Mouse (Mus musculus) T-helper 1 cell (primary cell): ENCODE data around the gene Gli1.

Source experiments
- in situ Hi-C: fragments of 300-600 bp; cut with MboI, MseI; formaldehyde crosslinking; loops from one replicate; pipeline ENCODE4 v1.15.1; 2025; ENCODE audit warnings: high pct_unique_total_duplicates

Gli1 gene

DNA sequence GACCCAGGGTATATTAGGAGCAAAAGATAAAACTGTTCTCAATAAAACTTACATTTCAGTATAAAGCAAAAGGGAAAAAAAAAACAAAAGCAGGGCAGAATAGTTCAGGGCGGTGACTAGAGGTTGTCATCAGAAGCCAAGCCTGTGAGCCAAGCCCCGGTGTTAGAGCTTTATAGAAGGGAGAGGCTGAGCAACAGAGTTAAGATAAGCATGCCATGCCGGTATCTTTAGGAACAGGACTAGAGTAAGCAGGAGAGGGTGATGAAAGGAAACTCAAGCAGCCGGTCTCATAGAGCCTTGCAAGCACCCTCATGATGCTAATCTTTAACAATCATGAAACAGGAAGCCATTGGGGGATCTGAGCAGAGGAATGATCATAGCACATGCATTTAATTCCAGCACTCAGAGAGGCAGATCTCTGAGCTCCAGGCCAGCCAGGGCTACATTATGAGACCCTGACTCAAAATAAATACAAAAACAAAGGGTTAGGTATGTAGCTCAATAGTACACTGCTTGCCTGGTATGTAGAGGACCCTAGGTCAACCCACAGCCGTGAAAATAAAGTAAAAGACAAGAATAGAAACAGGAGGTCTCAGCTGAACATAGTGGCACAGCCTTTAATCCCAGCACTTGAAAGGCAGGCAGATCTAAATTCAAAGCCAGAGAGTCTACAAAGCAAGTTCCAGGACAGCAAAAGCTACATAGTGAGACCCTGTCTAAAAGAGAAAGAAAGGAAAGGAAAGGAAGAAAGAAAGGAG is 49.7 kb downstream of the Gli1 start:
- in situ Hi-C loops = no loop called here

DNA sequence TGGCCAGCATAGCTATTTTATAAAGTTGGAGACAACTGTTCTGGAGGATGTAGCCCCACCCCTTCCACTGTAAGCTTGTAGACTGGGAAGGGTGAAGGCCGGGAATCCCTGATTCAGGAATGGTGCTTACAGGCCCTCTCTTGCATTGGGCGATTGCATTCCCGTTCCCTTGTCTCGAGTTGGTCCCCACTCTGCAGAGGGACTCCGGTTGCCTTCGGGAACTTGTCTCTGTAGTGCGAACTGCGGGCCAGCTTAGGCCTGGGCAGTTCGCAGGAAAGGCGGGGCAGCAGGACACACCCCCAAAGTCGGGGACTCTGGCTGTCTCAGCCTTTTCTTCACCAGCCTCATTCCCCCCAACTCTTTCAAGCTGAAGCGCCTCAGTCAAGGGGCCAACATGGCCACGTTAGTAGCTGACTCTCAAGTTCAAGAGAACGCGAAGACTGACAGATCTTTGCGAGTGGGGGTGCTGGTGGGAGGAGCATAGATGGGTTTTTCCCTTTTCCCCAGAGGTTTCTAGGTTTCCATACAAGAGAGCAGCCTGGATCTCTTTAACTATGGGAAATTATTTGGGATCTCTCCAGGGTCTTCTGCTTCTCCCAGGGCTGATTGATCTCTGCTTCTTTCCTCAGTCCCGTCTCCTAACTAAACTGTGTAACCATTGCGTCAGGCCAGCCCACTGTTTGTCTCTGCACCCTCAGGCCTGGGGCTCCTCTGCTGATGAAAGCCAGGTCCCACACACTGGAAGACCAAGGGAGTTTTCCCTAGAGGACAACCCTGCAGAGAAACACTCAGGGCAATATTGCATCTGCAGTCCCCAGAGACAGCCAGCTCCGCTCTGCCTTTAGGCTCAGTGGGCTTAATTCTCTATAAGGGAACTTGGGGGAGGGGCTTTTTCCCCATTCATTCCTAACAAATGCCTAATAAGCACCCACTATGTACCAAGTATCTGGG is 50.6 kb downstream of the Gli1 start:
- in situ Hi-C loops = no loop called here

DNA sequence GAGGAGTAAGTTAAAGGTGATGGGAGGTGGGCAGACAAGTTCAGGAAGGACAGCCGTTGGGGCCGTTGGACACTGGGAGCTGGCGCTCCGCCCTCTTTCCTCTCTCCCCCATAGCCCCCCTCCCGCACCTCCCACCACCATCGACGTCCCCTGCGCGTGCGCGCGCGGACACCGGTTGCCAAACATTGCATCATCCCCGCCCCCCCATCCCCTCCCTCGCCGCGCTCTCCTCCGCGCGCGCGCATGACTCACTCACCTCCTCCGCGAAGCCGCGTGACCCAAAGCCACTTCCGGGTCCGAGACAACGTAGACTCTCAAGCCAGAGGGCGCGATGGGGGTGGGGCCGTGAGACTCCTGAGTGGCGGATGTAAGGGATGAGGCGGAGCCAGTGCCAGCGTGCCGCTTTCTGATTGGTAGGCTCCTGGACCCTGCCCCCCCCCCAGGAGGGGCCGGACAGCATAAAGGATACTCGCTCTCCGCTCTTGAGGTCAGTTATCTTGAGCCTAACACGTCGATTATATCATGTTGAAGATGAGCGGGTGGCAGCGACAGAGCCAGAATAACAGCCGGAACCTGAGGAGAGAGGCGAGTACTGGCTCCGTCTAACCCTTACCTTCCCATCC is 51.4 kb downstream of the Gli1 start:
- in situ Hi-C loops = no loop called here

DNA sequence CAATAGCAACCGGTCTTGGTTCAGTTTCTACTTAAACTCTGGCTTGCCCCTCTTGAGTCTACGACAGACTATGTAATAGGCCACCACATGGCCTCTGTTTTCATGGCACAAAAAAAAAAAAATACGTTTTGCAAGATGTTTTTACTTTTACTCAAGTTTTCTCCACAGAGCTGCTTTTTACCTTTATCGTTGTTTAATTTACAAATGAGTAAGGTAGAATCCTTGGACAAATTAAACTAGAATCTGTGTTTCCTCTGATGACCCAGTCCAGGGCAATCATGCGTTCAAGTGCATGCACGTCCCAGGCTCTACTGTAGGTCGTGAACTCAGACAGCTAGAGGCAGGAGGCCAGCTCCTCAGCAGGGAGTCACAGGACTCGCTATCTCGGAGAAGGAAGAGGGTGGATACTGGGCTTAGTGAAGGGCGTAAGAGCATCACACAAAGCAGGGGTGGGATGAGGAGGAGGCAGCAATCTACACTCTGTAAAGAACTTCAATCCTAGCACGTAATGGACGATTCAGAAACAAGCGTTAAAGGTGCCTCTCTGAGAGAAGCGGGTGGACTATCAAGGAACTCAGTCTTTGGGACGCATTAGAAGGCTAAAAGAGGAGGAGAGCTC is 52.1 kb downstream of the Gli1 start:
- in situ Hi-C loops = no loop called here

DNA sequence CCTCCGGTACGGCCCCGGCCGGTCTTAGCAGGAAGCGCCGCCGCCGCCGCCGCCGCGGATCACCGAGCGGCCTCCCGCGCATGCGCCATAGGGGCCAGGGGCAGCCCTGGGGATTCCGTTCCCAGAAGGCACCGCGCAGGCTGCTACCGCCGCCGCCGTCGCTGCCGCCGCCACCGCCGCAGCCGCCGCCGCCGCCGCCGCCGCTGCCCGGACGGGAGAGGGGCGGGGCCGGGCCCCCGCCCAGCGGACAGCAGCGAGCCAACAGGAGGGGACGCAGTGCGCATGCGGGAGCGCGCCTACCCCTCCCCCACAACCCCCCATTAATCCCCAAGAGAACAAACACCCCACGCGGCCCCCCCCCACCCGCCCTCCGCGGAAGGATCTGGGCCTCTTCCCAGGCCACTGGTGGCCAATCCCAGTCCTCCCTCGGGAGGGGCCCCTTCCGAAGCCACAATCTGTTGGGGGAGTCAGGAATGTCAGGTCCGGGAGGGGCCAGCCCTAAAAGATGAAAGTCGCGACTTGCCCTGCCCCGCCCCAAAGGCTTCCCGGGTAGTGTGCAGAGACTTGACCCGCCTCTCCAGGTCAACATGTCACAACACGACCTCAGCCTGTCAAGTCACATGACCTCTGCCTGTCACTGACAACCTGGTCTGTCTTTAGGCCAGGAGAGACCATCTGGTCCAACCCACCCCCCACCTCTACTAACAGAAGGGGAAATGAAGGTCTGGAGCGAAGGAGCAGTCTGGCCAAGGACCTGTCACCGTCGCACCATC is 52.8 kb downstream of the Gli1 start, which contains the start of gene Mbd6:
TSS of gene Mbd6 (minus strand) at position 219 of the 773 bp plus-strand sequence.
- in situ Hi-C loops = no loop called here

DNA sequence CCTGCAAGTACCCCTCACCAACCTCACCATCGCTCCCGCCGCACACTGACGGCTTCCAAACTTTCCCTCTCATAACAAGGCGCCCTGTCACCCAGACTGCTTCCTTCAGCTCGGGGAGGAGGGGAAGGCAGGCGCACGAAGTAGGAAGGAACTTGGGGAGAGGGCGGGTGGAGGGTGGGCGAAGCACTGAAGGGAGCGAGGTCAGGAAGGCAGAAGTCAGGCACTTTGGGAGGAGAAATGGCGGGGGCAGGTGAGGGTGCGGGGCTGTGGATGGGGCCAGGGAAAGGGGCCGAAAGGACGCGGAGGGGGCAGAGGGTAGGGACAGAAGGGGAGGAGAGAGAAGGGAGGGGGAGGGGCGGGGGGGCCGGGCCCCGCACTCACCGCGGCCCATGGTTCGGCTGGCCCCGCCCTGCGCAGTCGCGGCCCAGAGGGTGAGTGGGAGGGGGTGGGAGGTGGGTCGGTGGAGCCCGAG is 53.4 kb downstream of the Gli1 start:
- in situ Hi-C loops = no loop called here

DNA sequence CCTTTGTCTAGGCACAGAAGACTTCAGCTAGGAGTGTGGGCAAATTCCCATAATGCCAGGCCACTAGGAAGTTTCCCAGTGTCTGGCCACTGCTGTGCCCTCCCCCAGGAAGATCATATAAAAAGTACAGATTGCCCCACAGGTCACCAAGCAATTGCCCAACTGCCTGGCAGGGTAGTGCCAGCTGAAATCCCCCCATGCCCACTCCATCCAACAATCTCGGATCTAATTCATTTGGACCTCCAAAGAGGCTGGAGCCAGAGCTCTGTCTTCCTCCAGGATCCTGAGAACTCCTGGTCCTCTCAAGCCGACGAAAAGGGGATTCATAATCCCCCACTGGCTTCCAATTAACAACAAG is 53.9 kb downstream of the Gli1 start:
- in situ Hi-C loops = no loop called here

DNA sequence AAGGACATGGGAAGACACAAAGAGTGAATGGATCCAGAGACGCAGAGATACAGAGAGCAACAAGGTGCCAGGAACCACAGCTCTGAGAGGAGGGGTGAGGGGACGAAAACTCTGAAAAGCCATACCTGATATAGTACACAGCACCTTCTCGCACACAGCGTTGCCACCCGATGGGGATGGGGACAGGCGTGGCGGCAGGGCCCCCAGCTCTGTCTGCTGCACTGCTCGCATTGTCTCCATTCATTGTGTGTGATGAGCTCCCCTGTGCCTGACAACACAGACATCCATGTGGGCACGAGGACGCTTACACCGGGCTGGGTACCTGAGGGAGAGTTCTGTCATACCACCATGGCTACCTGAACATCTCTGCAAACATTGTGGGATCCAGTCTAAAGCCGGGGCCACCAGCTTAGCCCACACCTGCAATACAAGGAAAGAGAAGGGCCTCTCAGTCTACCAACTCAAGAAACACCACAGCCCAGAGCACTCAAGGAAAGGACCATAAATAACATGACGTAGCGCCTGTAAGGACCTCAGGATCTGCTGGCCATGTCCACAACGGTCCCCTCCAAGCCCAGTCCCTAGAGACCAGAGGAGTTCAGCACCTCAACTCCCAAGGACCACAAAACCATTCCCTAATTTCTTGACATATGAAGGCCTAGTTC is 54.4 kb downstream of the Gli1 start:
- in situ Hi-C loops = no loop called here

DNA sequence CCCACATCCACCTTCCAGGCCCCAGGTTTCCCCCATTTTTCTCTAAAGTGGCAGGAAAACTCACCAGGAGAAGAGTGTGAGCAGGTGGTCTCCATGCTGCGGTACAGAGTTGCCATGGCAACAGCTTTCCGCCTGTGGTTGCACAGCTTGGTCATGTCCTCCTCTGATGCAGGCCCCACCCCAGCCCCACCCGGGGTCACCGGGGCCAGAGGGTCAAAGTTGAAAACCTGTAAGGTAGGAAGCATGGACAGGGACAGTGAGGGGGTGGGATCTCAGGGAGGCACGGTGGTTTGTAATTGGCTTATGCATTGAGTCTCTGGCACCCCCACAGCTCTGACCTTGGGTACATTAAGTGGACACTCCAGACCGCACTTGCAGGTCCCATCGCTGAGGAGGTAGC is 55.0 kb downstream of the Gli1 start:
- in situ Hi-C loops = no loop called here

DNA sequence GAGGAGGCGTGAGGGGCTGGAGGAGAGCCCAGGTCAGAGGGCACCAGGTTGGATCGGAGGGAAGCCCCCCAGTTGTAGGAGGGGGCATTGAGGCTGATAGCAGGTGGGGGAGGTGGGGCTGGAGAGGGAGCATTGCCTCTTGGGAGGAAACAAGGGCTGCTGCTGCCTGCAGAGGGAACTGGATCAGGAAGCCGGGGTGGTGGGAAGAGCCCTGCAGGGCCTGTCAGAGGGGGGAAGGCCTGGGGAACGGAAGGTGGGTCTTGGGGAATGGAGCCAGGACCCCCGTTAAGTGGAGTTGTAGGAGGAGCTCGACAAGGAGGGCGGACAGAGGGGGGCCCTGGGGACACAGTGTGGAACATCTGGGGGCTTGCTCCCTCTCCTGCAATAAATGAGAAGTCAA is 55.6 kb downstream of the Gli1 start:
- in situ Hi-C loops = no loop called here

DNA sequence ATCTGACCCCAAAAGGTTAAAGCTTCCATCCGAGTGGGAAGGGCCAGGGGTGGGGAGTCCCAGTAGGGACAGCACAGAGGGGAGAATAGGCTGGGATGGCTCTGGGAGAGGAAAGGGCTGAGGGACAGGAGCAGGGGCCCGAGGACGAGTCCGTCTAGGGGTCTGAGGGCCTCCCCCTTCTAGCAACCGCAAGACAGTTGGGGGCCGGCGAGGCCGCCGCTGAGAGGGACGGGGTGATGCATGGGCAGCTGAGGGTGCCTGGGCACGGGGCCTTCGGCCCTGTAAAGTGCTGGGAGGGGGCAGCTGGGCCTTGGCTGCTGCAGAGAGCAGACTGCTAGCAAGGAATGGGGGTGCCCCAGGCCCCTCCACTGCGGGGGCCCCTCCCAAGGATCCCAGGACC is 56.1 kb downstream of the Gli1 start:
- in situ Hi-C loops = no loop called here

DNA sequence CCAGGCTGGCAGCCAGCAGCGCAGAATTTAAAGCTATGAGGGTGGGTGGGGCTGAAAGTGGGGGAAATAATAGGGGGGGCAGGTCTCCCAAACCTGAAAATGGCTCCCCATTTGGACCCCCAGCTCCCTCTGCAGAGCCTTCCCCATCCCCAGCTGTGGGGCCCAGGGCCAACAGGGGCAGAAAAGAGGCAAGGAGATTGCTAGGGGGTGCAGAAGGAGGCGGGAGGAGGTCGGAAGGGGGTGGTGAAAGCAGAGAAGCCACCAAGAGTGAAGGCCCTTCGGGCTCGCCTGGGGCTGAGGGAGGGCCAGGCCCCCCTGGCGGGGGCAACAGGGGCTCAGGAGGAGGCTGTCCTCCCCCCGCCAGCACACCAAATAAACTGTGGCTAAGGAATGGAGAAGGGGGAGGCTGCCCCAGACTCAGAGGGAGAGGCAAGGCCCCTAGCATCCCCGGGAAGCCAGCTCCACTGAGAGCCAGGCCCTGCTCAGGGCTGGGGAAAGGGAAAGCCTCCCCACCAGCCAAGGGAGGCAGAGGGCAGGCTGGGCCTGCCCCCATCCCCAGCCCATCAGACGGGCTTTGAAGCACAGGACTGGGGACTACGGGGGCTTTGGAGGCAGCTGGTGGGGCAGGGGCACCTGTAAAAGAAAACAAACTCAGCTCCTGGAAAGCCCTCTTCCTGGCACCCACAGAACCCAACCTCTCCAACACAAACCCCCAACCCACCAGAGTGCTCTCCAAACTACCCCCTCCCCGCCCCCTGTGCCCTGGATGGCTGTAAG is 56.9 kb downstream of the Gli1 start:
- in situ Hi-C loops = no loop called here

DNA sequence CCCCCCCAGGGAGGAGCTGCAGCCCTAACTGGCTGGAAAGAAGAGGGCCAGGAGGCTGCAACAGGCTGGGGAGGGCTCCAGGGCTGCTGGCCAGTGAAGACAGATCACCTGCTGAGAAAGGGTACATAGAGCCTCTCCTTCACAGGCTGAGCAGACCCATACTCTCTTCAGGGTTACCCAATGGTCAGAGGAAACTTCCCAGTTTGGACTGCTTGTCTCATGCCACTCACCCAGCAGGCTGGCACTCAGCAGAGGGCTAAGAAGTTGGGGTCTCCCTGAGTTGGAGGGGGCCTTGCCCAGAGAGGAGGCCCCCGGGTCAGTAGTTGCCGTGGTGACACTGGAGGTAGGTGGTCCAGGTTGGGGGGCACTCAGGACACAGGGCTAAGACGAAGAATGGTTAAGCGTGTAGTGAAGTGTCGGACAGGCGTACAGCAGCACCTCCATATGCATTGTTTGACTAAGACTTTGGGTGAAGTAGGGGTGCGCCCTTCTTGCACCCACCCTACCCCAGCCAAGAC is 57.6 kb downstream of the Gli1 start:
- in situ Hi-C loops = no loop called here

DNA sequence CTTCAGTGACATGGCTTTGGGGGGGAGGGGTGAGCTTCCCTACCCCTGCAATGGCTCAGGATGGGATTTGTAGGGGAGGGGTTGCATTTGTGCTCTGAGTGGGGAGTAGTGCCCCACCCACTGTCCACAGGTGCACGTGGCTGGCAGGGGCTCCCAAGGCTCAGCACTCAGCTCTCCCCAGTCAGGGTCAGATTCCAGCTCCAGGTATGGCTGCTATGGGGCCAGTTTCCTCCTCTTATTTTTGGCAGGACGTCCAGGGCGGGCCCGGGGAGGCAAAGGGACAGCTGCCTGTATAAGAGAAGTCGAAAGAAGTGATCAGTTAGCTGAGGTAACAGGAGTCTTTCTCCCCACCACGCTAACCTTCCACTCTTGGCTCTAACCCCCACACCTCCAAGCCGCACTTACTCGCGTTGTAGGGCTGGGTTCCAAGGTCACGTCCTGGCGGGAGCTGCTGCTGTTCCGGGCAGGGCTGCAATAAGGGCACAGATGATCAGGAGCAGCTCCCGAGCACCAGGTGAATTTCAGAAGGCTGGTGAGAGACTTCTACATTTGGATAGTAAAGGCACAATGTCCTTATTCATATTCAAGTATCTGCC is 59.1 kb downstream of the Gli1 start:
- in situ Hi-C loops = no loop called here

DNA sequence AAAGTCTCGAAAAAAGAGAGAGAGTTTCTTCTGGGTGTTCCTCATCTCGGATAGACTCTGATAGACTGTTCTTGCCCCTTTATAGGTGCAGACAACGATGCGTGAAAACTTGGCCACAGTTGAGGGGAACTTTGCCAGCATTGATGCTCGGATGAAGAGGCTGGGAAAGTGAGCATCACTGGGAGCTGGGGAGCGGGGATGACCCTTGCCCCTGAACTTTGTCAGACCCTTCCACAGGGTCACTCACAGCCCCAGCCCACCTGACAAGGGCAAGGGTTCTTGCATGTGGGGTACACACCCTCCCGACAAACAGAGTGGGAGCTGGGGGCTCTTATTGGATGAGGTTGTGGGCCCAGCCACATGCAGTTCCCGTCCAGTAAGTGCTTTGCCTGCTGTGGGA is 60.5 kb downstream of the Gli1 start:
- in situ Hi-C loops = no loop called here
